Mouse (Mus musculus): ENCODE data around the gene Pdia5.

GRCm38 (mm10) chr16:35524200-35524599 lies 33.5 kb upstream of the Pdia5 start:
- TF ChIP-seq CTCF (conservative IDR thresholded peaks at IDR 0.05 in 1 of 2, IDR thresholded peaks at IDR 0.05 in 1 of 2; ENCODE audit: low read depth in 2 of 2, low read length in 2 of 2) (no peak), EP300 (IDR thresholded peaks at IDR 0.05; ENCODE audit: low read length) (no peak), MAFK (IDR thresholded peaks at IDR 0.05; ENCODE audit: insufficient replicate concordance, low read length) (no peak), SMC3 (IDR thresholded peaks at IDR 0.05; ENCODE audit: low read depth, low read length) (no peak), KAT2A (IDR thresholded peaks at IDR 0.05; ENCODE audit: insufficient replicate concordance, low read length) (no peak), E2F4 (IDR thresholded peaks at IDR 0.05; ENCODE audit: insufficient replicate concordance, low read depth, low read length) (no peak)

All from CH12.LX (cell line).